Mouse (Mus musculus) MEL (cell line): ENCODE results near the gene Fkbp5. TPM values are rescaled to one million over a fixed set of nuclear protein-coding genes. Genes with fewer than 3 reads are reported as not detected.

Experiments used
- DNase-seq: peaks from one replicate; pipeline ENCODE4 v3.0.0; 2011; ENCODE audit warnings: low read depth, low spot score
- H3K27ac ChIP-seq: 2 replicates; pipeline ENCODE4 v1.5.1; 2012; ENCODE audit warnings: low read depth, mild to moderate bottlenecking, control low read depth, low read length, moderate library complexity; ENCODE audit not compliant: control insufficient read depth
- H3K27me3 ChIP-seq, 2 experiments: fragments of 150-350 bp in 1 of 2; sonication (generic) in 1 of 2; 2 replicates each; pipeline ENCODE4 v1.6.1; 2012; ENCODE audit warnings: low read length in 2 of 2, mild to moderate bottlenecking in 2 of 2, improper control_type of control experiment in 1 of 2, moderate library complexity in 1 of 2; ENCODE audit not compliant: insufficient read depth in 2 of 2, control insufficient read depth in 1 of 2
- H3K36me3 ChIP-seq, 2 experiments: 2 replicates each; pipeline ENCODE4 v1.6.1; 2012 to 2014; ENCODE audit warnings: low read length in 2 of 2, improper control_type of control experiment in 1 of 2, inconsistent platforms in 1 of 2, mild to moderate bottlenecking in 1 of 2; ENCODE audit not compliant: insufficient read depth in 2 of 2, control insufficient read depth in 1 of 2
- H3K4me1 ChIP-seq, 2 experiments: fragments of 150-350 bp in 1 of 2; sonication (generic) in 1 of 2; 2 replicates each; pipeline ENCODE4 v1.6.1; 2012; ENCODE audit warnings: low read length in 2 of 2, improper control_type of control experiment in 1 of 2, mild to moderate bottlenecking in 1 of 2; ENCODE audit not compliant: insufficient read depth in 2 of 2, control insufficient read depth in 1 of 2
- H3K4me3 ChIP-seq, 2 experiments: fragments of 150-350 bp in 1 of 2; sonication (generic) in 1 of 2; 2 replicates each; pipeline ENCODE4 v1.5.1; 2012; ENCODE audit warnings: low read depth in 2 of 2, low read length in 2 of 2, mild to moderate bottlenecking in 2 of 2, moderate library complexity in 2 of 2, control low read depth in 1 of 2, improper control_type of control experiment in 1 of 2; ENCODE audit not compliant: control insufficient read depth in 1 of 2, insufficient read depth in 1 of 2
- H3K79me2 ChIP-seq: 2 replicates; pipeline ENCODE4 v1.6.1; 2012; ENCODE audit warnings: mild to moderate bottlenecking, low read length, moderate library complexity; ENCODE audit not compliant: control insufficient read depth, poor library complexity, insufficient read depth
- H3K9ac ChIP-seq: 2 replicates; pipeline ENCODE4 v1.6.1; 2012; ENCODE audit warnings: low read depth, mild to moderate bottlenecking, control low read depth, low read length, moderate library complexity; ENCODE audit not compliant: control insufficient read depth, poor library complexity, severe bottlenecking
- H3K9me3 ChIP-seq: fragments of 150-350 bp; sonication (generic); replicated peaks from 2 replicates; pipeline ENCODE4 v1.6.1; 2012; ENCODE audit warnings: mild to moderate bottlenecking, low read length, improper control_type of control experiment, moderate library complexity; ENCODE audit not compliant: insufficient read depth
- BHLHE40 ChIP-seq: IDR thresholded peaks from 2 replicates; pipeline ENCODE4 v1.6.1; 2012; ENCODE audit warnings: low read depth, mild to moderate bottlenecking, inconsistent platforms, low read length, improper control_type of control experiment, borderline replicate concordance
- CHD2 ChIP-seq: IDR thresholded peaks from 2 replicates; pipeline ENCODE4 v1.6.1; 2011; ENCODE audit warnings: low read length, improper control_type of control experiment
- CTCF ChIP-seq, 3 experiments: IDR thresholded peaks in 2 of 3; conservative IDR thresholded peaks in 1 of 3; 2 replicates each; pipeline ENCODE4 v1.5.1; 2011 to 2012; ENCODE audit warnings: low read length in 3 of 3, low read depth in 2 of 3, mild to moderate bottlenecking in 2 of 3, improper control_type of control experiment in 1 of 3, inconsistent platforms in 1 of 3, mixed read lengths in 1 of 3, moderate library complexity in 1 of 3; ENCODE audit not compliant: control insufficient read depth in 1 of 3, insufficient read depth in 1 of 3, poor library complexity in 1 of 3, severe bottlenecking in 1 of 3
- ETS1 ChIP-seq: IDR thresholded peaks from 2 replicates; pipeline ENCODE4 v1.6.1; 2012; ENCODE audit warnings: low read depth, mild to moderate bottlenecking, inconsistent platforms, low read length, improper control_type of control experiment, moderate library complexity
- GATA1 ChIP-seq: IDR thresholded peaks from 2 replicates; pipeline ENCODE4 v1.6.1; 2011; ENCODE audit warnings: low read depth, low read length, improper control_type of control experiment
- MAFK ChIP-seq: IDR thresholded peaks from 2 replicates; pipeline ENCODE4 v1.6.1; 2011; ENCODE audit warnings: low read depth, mild to moderate bottlenecking, low read length, improper control_type of control experiment, borderline replicate concordance
- MAX ChIP-seq: IDR thresholded peaks from 2 replicates; pipeline ENCODE4 v1.6.1; 2011; ENCODE audit warnings: low read length, improper control_type of control experiment
- MAZ ChIP-seq: IDR thresholded peaks from 2 replicates; pipeline ENCODE4 v1.6.1; 2012; ENCODE audit warnings: low read depth, mild to moderate bottlenecking, inconsistent platforms, low read length, improper control_type of control experiment
- MEF2A ChIP-seq: IDR thresholded peaks from 2 replicates; pipeline ENCODE4 v1.6.1; 2014; ENCODE audit warnings: low read depth, mild to moderate bottlenecking, inconsistent platforms, low read length, improper control_type of control experiment; ENCODE audit not compliant: poor library complexity, insufficient replicate concordance, severe bottlenecking; ENCODE audit errors: extremely low read depth
- MXI1 ChIP-seq: IDR thresholded peaks from 2 replicates; pipeline ENCODE4 v1.6.1; 2011; ENCODE audit warnings: mild to moderate bottlenecking, low read depth, low read length, improper control_type of control experiment
- MYB ChIP-seq: IDR thresholded peaks from 2 replicates; pipeline ENCODE4 v1.6.1; 2011; ENCODE audit warnings: mild to moderate bottlenecking, low read depth, low read length, improper control_type of control experiment
- MYC ChIP-seq: IDR thresholded peaks from 2 replicates; pipeline ENCODE4 v1.6.1; 2011; ENCODE audit warnings: low read depth, mild to moderate bottlenecking, low read length, improper control_type of control experiment, moderate library complexity
- NRF1 ChIP-seq: IDR thresholded peaks from 2 replicates; pipeline ENCODE4 v1.6.1; 2014; ENCODE audit warnings: low read depth, mild to moderate bottlenecking, inconsistent platforms, low read length, improper control_type of control experiment, moderate library complexity; ENCODE audit not compliant: poor library complexity, insufficient read depth, severe bottlenecking
- POLR2AphosphoS2 ChIP-seq: IDR thresholded peaks from 2 replicates; pipeline ENCODE4 v1.6.1; 2011; ENCODE audit warnings: low read length, improper control_type of control experiment
- POLR2AphosphoS5 ChIP-seq: IDR thresholded peaks from 2 replicates; pipeline ENCODE4 v1.6.1; 2012; ENCODE audit warnings: low read depth, borderline replicate concordance, mild to moderate bottlenecking, inconsistent platforms, low read length, moderate library complexity, mixed read lengths
- SMC3 ChIP-seq: IDR thresholded peaks from 2 replicates; pipeline ENCODE4 v1.6.1; 2011; ENCODE audit warnings: low read depth, low read length, improper control_type of control experiment
- TAL1 ChIP-seq: IDR thresholded peaks from 2 replicates; pipeline ENCODE4 v1.6.1; 2012; ENCODE audit warnings: mild to moderate bottlenecking, inconsistent platforms, low read length, moderate library complexity, mixed read lengths
- TCF12 ChIP-seq: IDR thresholded peaks from 2 replicates; pipeline ENCODE4 v1.6.1; 2014; ENCODE audit warnings: low read depth, mild to moderate bottlenecking, inconsistent platforms, low read length, improper control_type of control experiment, moderate library complexity
- UBTF ChIP-seq: IDR thresholded peaks from 2 replicates; pipeline ENCODE4 v1.6.1; 2012; ENCODE audit warnings: low read depth, mild to moderate bottlenecking, inconsistent platforms, low read length, improper control_type of control experiment, moderate library complexity, borderline replicate concordance; ENCODE audit not compliant: insufficient read depth
- USF1 ChIP-seq: IDR thresholded peaks from 2 replicates; pipeline ENCODE4 v1.6.1; 2014; ENCODE audit warnings: low read depth, mild to moderate bottlenecking, inconsistent platforms, low read length, improper control_type of control experiment, moderate library complexity
- USF2 ChIP-seq, 2 experiments: IDR thresholded peaks; 2 replicates each; pipeline ENCODE4 v1.6.1; 2011 to 2012; ENCODE audit warnings: improper control_type of control experiment in 2 of 2, low read length in 2 of 2, borderline replicate concordance in 1 of 2, inconsistent platforms in 1 of 2, low read depth in 1 of 2, mild to moderate bottlenecking in 1 of 2; ENCODE audit not compliant: insufficient read depth in 1 of 2
- ZC3H11A ChIP-seq: IDR thresholded peaks from 2 replicates; pipeline ENCODE4 v1.6.1; 2012; ENCODE audit warnings: low read depth, mild to moderate bottlenecking, inconsistent platforms, low read length, improper control_type of control experiment
- ZKSCAN1 ChIP-seq: IDR thresholded peaks from 2 replicates; pipeline ENCODE4 v1.6.1; 2012; ENCODE audit warnings: low read depth, mild to moderate bottlenecking, inconsistent platforms, low read length, improper control_type of control experiment, moderate library complexity
- ZMIZ1 ChIP-seq: IDR thresholded peaks from 2 replicates; pipeline ENCODE4 v1.6.1; 2012; ENCODE audit warnings: low read depth, mild to moderate bottlenecking, inconsistent platforms, low read length, improper control_type of control experiment, moderate library complexity
- ZNF384 ChIP-seq: IDR thresholded peaks from 2 replicates; pipeline ENCODE4 v1.6.1; 2012; ENCODE audit warnings: low read depth, mild to moderate bottlenecking, inconsistent platforms, low read length, improper control_type of control experiment
- polyA plus RNA-seq, 2 experiments: library from polyadenylated mRNA; stranded (reverse) in 1 of 2; unstranded in 1 of 2; fragments of >175 nt in 1 of 2; fragments of >200 nt in 1 of 2; gene quantifications; 2 replicates each; pipeline versions ENCODE4 v1.2.1 to v1.2.4; 2012; ENCODE audit warnings: low replicate concordance in 2 of 2, low read depth in 1 of 2; ENCODE audit not compliant: insufficient read length in 2 of 2, insufficient read depth in 1 of 2, missing spikeins in 1 of 2
- total RNA-seq: library from RNA; depleted of rRNA; stranded (reverse); fragments of 300-350 nt; gene quantifications from 2 replicates; pipeline ENCODE4 v1.2.3, GENCODE M21; 2012

Gene Fkbp5
- total and polyA plus RNA-seq, 3 experiments = 16.6 to 184 (median 44.3) TPM

- Histone ChIP-seq H3K27me3 (no peaks in the 10 kb centered on the region), H3K79me2 (no peaks in the 10 kb centered on the region), H3K27ac (no peak overlapping the region), H3K9me3 (no peaks in the 10 kb centered on the region), H3K9ac (no peak overlapping the region), H3K4me3 (no peak overlapping the region), H3K4me1 (no peaks in the 10 kb centered on the region), H3K36me3 (peaks cover 0 to 6% of the 10 kb centered on the region in 2 experiments; a peak in 2 of 4 replicates)
- DNase-seq = no peak
- TF ChIP-seq CTCF (IDR thresholded peaks at IDR 0.05 in 2 of 3, conservative IDR thresholded peaks at IDR 0.05 in 1 of 3; ENCODE audit: control insufficient read depth in 1 of 3, insufficient read depth in 1 of 3, low read depth in 2 of 3, low read length in 3 of 3, poor library complexity in 1 of 3, severe bottlenecking in 1 of 3) = no peak
- TF ChIP-seq ZNF384 = no peak
- no peak for TF ChIP-seq POLR2AphosphoS2
- TF ChIP-seq UBTF = no peak
- no peak for TF ChIP-seq MAX
- TF ChIP-seq MXI1 = no peak
- no peak for TF ChIP-seq USF1
- TF ChIP-seq SMC3 = no peak
- no peak for TF ChIP-seq ZKSCAN1
- no peak for TF ChIP-seq MAZ
- no peak for TF ChIP-seq GATA1
- TF ChIP-seq MAFK = no peak
- no peak for TF ChIP-seq BHLHE40
- no peak for TF ChIP-seq MYC
Observed at GRCm38 (mm10) chr17:28415271-28415670, 102.1 kb downstream of the Fkbp5 start.

GRCm38 (mm10) chr17:28411381-28411960 is 105.9 kb downstream of the Fkbp5 start:
- Histone ChIP-seq H3K79me2 (no peaks in the 10 kb centered on the region), H3K36me3 (peaks cover 4 to 6% of the 10 kb centered on the region in 2 experiments), H3K4me3 (no peak overlapping the region), H3K9ac (no peak overlapping the region), H3K27me3 (no peaks in the 10 kb centered on the region), H3K27ac (no peak overlapping the region), H3K4me1 (peaks cover 4 to 5% of the 10 kb centered on the region in 2 experiments), H3K9me3 (no peaks in the 10 kb centered on the region)
- TF ChIP-seq ETS1 = no peak
- TF ChIP-seq TAL1 = no peak
- TF ChIP-seq CHD2 = no peak
- no peak for TF ChIP-seq NRF1
- no peak for TF ChIP-seq ZMIZ1
- no peak for TF ChIP-seq MYB
- no peak for TF ChIP-seq MEF2A
- TF ChIP-seq GATA1 = no peak
- no peak for TF ChIP-seq MAZ
- no peak for TF ChIP-seq ZC3H11A
- TF ChIP-seq TCF12 = no peak
- TF ChIP-seq MAX = no peak
- TF ChIP-seq CTCF (IDR thresholded peaks at IDR 0.05 in 2 of 3, conservative IDR thresholded peaks at IDR 0.05 in 1 of 3; ENCODE audit: control insufficient read depth in 1 of 3, insufficient read depth in 1 of 3, low read depth in 2 of 3, low read length in 3 of 3, poor library complexity in 1 of 3, severe bottlenecking in 1 of 3) = no peak
- TF ChIP-seq MYC = no peak
- no peak for TF ChIP-seq POLR2AphosphoS5
- TF ChIP-seq USF2 (IDR thresholded peaks at IDR 0.05; ENCODE audit: borderline replicate concordance in 1 of 2, insufficient read depth in 1 of 2, low read depth in 1 of 2, low read length in 2 of 2) = no peak
- no peak for TF ChIP-seq UBTF
- DNase-seq = no peak
